Mouse (Mus musculus) hindbrain, embryonic 11.5 days (tissue): Measurements from ENCODE around the gene Ccdc102a. TPM values are rescaled to one million over a fixed set of nuclear protein-coding genes. Genes with fewer than 3 reads are reported as not detected.

Experiments used
- polyA plus RNA-seq: library from polyadenylated mRNA; unstranded; fragments of >200 nt; fragmentation: Nextera tagmentation; extraction: Ambion mirVana; gene quantifications from 2 replicates; pipeline ENCODE4 v1.2.1, GENCODE M21; 2014

Ccdc102a gene
- polyA plus RNA-seq, 1 experiment from 2014 or later = 18.5 TPM

Other genes with a start within 250 kb of the Ccdc102a start
- gene Pllp, start 221.8 kb downstream of the Ccdc102a start, polyA plus RNA-seq = 0.25 and 0.63 TPM in 2 replicates
- not detected in 2 replicates for gene Ccl22, start 172.5 kb downstream of the Ccdc102a start, polyA plus RNA-seq
- 9.9 and 10.9 TPM in 2 replicates for gene Cx3cl1, start 146.1 kb downstream of the Ccdc102a start, polyA plus RNA-seq
- not detected in 2 replicates for gene Ccl17, start 107.6 kb downstream of the Ccdc102a start, polyA plus RNA-seq
- gene Coq9, start 79.8 kb downstream of the Ccdc102a start, polyA plus RNA-seq = 52.3 and 55.0 TPM in 2 replicates
- gene Ciapin1, start 79.7 kb downstream of the Ccdc102a start, polyA plus RNA-seq = 124 and 145 TPM in 2 replicates
- gene Polr2c, start 60.6 kb downstream of the Ccdc102a start, polyA plus RNA-seq = 159 and 165 TPM in 2 replicates
- gene Dok4, start 41.8 kb downstream of the Ccdc102a start, polyA plus RNA-seq = 13.5 and 14.7 TPM in 2 replicates
- gene Adgrg5, start 5.6 kb upstream of the Ccdc102a start, polyA plus RNA-seq = 0.14 TPM in 2 replicates
- 138 and 160 TPM in 2 replicates for gene Adgrg1, start 56.7 kb upstream of the Ccdc102a start, polyA plus RNA-seq
- 2.5 and 4.7 TPM in 2 replicates for gene Adgrg3, start 99.6 kb upstream of the Ccdc102a start, polyA plus RNA-seq
- gene Drc7, start 137.0 kb upstream of the Ccdc102a start, polyA plus RNA-seq = 1.0 and 1.2 TPM in 2 replicates
- gene Katnb1, start 163.1 kb upstream of the Ccdc102a start, polyA plus RNA-seq = 24.8 and 30.0 TPM in 2 replicates